Mouse (Mus musculus) urinary bladder, adult 18-20 months (tissue): ENCODE data around the gene Atp23.

Experiments used
- DNase-seq, 2 experiments: peaks; one replicate each; pipeline ENCODE4 v3.0.0; 2022; ENCODE audit warnings: low spot score in 2 of 2, mixed read lengths in 2 of 2

Gene Atp23

DNA sequence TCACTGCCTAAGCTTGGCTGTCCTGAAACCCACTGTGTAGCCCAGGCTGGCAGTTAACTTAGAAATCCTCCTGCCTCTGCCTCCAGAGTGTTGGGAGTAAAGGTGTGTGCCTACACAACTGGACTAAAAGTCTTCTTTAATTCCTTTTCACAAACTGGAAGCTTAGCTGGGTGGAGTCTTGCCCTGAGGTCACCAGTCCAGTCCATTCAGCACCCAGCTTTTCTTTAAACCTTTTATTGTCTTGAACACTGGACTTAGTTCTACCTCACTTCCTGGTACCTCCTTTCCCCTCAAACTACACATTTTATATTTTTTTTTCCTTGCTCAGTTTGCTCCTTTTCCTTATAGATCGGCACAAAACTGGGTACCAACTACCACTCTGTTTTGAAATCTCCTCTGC is 10.3 kb upstream of the Atp23 start:
- DNase-seq: no peak

DNA sequence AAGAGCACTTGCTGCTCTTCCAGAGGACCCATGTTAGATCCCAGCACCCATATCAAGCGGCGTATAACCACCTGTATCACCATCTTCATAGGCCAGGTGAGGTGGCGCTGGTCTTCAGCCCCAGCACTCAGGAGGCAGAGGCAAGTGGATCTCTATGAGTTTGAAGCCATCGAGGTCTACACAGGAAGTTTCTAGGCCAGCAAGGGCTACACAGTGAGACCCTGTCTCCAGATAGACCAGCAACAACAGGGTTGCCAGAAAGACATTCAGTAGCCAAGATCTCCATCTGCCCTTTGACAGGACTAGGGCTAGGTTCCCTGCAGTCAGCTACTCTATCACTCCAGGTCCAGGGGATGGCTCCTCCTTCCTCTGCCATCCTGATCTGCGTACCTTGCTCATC is 5.7 kb upstream of the Atp23 start:
- DNase-seq: no peak

DNA sequence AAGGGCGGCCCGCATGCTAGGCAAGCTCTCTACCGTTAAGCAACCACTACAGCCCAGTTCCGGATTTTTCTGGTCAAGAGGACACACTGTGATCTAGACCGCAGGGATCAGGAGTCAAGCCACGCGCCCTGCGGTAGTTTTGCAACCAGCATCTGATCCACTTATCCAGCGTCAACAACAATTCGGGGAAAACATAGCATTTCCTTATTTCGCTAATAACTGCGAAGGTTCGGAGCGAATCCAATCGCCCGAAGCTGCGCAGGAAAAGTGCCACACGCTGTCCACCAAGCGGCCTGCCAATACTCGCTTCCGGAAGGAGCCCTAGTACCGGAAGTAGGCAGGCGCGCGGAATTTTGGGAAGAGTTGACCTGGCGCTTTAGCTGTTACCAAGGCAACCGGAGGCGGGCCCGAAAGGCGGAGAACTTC is 4.5 kb upstream of the Atp23 start:
- peak; percentile 76 to 89 for DNase-seq

DNA sequence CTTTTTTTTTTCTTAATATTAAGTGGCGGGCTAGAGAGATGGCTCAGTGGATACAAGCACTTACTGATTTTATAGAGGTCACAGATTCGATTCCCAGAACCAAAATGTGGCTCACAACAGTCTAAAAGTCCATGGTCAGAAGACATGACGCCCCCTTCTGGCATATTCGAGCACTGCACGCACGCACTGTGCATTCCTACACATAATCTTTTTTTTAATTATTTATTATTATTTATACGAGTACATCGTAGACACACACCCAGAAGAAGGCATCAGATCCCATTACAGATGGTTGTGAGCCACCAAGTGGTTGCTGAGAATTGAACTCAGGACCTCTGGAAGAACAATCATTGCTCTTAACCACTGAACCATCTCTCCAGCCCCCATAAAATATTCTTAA is 3.9 kb upstream of the Atp23 start:
- DNase-seq: no peak

DNA sequence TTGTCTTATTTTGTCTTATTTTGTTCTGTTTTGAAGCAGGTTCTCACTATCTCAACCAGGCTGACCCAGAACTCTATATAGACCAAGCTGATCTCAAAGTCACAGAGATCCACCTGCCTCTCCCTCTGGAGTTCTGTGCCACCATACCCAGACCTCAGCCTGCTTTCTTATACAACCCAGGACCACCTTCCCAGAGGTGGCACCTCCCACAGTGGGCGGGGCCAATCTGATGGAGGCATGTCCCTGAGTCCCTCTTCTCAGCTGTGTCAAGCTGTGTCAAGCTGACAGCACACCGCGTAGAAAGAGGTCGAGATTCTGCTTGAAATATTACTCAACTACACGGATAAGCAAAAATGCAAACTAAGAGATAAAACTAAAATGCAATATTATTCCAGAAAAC is 3.1 kb upstream of the Atp23 start:
- no peak for DNase-seq

DNA sequence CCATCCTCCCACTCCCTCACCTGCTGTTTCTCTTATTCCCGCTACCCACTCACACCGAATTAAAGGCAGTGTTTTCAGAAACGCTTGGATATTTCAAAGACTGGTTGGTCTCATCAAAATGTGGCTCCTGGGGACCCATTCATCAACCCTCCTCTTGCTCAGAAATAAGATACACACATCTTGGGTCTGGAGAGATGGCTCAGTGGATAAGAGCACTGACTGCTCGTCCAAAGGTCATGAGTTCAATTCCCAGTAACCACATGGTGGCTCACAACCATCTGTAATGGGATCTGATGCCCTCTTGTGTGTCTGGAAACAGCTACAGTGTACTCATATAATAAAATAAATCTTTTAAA is 311 bp upstream of the Atp23 start:
- no peak for DNase-seq

DNA sequence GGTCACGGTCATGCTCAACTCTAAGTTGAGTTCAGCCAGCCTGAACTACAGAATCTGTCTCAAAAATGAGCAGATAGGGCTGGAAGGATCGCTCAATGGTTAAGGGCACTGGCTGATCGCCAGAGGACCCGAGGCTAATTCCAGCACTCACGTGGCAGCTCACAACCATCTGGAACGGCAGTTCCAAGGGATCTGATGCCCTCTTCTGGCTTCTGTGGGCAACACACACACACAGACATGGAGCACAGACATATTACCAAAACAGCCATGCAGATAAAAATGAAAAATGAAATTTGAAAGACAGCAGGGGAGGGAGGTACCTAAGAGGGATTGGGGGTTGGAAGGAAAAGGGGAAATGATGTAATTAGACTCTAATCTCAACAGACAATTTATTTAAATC is 5.3 kb downstream of the Atp23 start:
- no peak for DNase-seq

DNA sequence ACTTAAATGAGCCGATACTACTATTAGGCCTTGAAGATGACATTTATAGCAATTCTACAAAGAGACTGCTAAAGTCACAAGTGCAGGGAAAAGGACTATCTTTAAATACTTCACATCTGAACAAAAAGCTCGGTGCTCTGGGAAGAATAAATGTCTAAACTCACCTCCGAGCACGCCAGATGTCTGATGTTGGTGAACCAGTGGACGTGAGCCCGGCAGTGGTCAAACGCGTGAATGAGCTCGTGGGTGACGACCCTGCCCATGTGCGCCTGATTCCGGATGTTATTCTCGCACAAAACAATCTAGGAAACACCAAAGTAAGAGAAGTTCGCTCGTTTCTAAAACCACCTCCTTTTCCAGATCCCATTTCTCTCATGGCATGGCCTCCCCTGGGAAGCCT is 7.1 kb downstream of the Atp23 start:
- no peak for DNase-seq

DNA sequence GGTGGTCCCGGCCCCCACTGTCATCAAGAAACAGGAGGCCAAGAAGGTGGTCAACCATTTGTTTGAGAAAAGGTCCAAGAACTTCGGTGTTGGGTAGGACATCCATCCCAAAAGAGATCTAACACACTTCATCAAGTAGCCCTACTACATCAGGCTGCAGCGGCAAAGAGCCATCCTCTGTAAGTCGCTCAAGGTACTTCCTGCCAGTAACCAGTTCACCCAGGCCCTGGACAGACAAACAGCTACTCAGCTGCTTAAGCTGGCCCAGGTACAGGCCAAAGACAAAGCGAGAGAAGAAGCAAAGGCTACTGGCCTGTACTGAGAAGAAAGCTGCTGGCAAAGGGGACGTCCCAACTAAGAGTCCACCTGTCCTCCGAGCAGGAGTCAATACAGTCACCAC is 8.0 kb downstream of the Atp23 start:
- DNase-seq: no peak

DNA sequence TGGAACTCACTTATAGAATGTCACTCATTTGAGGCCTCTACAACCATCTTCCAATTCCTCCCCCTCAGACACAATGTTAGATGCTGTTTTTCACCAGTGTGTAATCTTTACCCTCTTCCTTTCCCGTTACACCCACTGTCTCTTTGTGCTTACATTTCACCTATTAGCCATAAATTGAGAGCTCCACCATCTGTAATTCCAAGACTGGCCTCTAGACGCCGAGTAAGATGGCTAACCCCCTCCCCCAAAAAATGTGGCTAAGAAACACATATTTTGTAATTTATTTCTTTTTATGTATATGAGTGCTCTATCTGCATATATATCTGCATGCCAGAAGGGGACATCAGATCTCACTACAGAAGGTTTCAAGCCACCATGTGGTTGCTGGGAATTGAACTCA is 27.4 kb downstream of the Atp23 start:
- DNase-seq: no peak

DNA sequence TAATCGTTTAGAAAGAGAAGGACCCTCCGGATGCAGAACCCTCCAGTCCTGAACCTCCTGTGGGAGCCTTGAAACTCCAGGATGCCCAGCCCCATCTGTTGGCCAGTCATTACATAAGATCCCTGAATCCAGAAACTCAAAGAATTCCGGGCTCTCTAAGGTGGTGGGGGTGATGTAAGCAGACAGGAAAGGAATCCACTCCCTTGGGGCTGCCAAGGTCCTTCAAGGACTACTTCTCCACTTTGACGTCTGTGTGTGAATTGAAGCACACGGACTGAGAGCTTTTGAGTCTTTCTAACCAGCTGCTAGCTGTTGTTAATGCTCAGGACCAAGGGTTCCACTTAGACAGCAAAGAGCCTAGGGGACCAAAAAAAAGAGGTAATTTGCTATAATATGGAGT is 28.9 kb downstream of the Atp23 start:
- no peak for DNase-seq

DNA sequence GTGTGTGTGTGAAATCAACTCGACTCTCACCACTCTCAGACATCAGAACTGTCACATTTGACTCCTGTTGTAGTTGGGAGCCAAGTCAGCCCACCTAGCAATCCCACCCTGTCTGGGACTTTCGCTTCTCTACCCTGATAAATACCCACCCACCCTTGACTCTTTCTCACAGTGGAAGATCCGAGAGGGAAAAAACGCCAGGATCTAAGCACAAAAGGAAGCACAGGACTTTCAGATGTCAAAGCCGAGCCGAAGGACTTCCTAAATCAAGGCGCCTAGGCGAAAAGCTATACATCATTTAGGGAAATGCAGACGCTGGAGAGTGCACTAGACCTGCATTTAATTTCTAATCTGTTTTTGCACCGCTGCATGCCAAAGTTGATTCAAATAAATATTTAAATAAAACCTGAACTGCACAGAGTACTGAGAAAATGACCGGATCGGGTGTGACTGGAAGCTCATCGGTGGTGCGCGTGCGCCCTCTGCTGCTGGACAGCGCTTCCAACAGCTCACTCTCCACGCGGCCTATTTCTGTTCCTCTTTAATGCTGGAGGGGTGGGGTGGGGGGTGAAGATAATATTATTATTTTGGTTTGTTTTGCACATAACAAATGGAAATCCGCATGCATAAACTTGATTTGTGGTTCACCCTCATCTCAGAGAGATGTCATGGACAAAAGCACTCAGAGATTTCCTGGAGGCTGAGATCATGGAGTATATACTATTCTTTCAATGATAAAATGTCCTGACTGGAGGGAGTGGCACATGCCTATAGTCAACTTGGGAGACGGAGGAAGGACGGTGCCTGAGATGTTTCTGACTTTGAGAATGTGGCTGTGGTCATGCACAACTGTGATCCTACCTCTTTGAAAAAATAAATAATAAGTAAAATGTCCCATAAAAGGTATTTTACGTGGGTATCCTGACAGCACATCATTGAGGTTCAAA is 31.5 kb downstream of the Atp23 start:
- peak; percentile 42 to 60 for DNase-seq

DNA sequence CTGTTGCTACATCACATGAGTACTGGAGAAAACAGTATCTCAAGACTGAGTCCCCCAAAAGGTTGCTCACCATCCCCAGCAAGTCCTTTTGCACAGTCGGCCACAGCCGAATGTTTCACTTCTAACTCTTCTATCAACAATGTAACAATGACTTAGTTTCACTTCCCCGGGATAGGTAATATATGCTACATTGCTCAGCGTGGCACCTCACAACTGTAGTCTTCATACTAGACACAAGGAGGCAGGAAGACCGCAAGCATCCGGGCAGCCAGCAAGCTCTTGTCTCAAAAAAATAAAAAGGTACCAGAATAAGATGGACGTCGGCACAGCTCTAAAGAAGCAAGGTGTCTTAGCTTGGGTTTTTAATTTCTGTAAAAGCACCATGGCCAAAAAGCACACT is 35.9 kb downstream of the Atp23 start:
- DNase-seq: no peak

DNA sequence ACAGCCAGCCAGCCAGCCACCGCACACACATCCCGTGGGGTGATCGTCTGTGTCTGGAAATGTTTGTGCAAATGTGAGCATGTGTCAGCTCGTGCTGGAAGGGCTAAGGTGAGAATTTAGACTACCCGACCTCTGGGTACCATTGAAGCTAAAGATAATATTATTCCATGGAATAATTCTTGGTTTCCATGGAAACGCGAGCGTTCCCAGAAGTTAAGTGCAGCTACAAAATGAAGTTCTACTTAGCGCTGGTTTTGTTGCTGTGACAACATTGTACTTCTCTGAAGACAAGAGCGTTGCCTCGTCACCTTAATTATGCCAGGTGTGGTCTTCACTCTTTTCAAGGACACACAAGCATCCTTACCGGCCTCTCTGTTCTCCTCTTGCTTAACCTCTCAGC is 39.0 kb downstream of the Atp23 start:
- no peak for DNase-seq

DNA sequence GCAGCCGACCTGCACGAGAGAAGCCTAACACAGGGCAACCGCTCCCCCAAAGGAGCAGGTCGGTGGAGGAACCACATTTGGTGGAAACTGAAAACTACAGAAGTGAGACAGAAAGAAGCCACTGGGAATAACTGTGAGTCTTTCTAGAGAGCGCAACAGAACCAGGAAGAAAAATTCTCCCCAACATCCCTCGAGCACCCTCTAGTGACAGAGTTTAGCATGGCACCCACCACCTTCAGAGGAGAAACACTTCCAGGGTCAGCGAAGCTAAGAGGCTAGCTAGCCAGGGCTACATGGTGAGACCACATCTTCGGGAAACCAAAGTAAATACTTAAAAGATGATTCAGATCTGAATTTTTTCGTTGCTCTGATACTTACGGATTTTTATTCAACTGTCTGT is 47.9 kb downstream of the Atp23 start:
- DNase-seq: no peak

DNA sequence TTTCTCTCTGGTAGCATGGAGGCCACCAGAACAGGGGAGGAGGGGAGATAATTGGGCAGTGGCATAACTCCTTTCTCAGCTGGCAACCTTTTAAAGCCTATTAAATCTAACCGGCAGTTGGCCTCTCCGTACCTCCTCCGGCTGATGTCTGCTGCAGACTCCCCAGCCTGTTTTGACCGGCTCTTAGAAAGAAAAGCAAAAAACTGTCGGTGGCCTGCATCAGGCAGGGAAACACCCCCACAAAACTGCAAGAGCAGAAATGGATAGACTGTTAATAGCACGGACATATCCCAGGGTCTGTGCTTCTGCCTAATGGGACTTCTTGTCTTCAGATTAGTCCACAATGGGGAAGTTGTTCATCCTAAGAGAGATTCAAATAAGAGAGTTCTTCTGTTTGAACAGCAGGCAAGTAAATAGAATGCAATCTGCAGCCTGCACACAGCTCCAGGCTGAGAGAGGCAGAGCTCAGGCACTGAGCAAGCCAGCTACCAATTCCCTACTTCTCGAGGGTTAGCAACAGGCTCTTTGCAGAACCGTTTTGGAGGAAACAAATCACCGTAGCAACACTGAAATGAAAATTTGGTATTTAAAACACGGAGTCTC is 55.7 kb downstream of the Atp23 start:
- DNase-seq: no peak

DNA sequence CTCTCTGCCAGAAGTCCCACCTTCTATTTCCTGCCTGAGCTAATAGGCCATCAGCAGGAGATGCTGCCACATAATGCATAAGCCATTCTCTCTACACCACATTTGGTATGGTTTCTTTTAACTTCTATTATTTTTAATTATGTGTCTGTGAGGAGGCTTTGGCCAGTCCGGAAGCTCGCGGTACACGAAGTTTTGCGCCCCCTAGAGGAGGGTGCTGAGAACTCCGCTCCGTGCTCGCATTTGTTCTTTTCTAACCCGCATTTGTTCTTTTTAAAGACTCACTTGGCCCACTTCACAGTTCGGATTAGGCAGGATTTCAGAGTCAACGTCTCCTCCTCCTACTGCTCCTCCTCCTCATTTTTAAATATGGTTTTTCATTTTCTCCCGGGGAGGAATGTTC is 56.5 kb downstream of the Atp23 start:
- DNase-seq: no peak

DNA sequence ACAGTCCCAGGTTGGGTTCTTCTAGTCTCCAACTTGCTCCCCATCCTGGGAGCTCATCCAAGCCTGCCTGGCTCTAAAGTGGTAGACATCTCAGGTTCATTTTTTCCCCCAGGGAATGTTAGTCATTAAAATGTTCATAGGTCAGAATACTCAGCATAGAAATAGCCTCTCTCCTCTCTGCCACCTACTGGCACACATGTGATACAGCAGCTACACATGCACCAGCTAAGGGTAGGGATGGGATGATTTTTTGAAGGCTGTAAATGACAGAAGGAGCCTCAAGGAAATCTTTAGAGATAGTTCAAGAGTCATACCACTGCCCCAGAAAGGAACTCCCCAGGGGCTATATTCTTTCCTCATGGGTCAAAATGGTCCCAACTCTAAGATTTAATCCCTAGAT is 60.9 kb downstream of the Atp23 start:
- DNase-seq: no peak

DNA sequence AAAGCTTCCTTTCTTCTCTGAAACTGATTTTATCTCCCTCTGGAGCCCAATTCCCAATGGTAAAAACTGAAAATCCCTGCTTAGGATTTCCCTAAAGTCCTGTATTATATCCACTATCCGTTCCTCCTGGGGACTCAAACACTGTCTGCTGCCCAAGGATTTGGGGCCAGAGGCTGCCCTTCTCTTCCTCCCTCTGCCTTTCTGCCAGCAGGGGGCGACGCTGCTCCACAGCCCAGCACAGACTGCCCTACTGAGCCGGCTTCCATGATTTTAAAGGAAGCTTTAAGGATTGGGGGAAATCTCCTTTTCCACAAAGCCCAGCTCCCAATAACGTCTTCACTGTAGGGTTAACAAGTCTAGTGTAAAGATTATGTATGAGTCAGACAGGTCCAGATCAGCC is 68.1 kb downstream of the Atp23 start:
- DNase-seq: no peak

DNA sequence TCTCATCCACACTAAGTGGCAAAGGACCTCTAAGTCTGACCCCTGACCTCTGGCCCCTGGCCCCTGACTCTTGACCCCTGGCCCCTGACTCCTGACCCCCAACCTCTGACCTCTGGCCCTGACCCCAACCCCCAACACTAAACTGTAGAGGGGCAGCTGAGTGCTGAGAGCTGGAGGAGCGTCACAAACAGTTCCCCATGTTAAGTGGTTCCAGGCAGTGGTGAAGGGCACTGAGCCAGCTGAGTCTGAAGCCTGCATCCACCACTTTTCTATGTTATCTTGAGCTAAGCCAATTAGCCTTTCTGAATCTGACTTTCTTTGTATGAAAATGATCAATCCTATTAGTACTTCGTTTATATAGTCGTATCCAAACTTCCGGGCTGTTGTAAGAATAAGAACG is 69.8 kb downstream of the Atp23 start:
- no peak for DNase-seq

DNA sequence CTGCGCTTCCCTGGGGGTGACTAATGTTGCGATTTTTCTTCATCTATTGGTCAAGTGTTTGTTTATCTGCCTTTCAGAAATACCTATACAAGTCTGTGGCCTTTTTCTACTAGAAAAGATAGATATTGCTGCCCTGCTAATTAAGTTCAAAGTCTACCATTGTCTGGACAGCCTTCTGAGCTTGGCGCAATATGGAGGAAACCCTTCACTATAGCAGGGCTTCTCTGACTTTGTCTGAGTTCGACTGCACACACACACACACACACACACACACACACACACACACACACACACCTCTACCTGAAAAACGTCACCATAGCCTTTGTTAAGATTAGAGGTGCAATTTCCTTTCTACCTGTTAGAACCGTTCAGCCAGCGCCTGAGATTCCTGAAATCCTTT is 72.5 kb downstream of the Atp23 start:
- DNase-seq: no peak

DNA sequence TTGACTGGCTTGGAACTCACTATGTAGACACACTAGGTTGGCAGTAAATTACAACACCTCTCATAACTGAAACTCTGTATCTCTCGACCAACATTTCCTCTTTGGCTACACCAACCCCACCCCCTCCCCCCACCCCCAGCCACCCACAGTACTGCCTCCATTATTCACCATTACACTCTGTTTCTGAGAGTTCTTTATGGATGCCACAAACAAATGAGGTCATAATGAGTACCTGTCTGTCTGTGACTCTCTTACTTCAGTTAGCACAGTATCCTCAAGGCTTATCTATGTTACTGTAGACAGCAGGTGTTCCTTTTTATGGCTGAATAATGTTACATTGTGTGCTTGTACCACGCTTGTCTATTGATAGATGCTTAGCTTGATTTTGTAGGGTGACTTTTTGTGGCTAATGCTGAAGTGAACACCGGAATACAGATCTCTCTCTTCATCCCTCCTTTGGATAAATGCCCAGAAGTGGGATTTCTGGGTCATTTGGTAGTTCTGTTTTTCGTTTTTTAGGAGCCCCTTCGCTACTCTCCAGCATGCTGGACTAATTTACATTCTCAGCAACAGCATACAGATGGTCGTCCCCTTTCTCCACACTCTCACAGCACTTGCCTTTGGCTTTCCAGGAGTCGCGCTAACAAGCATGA is 73.1 kb downstream of the Atp23 start:
- no peak for DNase-seq

DNA sequence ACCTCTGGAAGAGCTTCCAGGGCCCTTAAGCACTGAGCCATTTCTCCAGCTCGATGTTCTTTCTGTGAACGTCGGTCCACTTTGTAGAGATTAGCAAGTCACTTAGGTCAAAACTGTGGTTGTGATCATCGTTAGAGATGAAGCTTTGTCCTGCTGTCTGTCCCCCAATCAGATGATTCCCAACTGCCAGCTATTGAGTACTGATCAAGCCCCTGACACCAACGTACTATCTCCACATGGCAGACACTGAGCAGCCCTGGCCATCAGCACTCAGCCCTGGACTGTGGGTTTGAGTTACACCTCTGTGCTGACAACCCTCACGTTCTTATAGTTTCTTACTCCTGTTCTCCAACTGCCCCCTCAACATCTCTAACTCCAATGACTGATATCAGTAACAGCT is 74.2 kb downstream of the Atp23 start:
- DNase-seq: no peak
